Mouse (Mus musculus): ENCODE measurements at regions not wholly inside any gene's neighbourhood (a gene's known extent, or its start where the extent isn't known, plus 50 kb on each side); places are given as distances from the start of the nearest gene placed in this dataset.

- ATAC-seq (replicated peaks; ENCODE audit: low FRiP score, low read depth): no peak
- Histone ChIP-seq H3K27ac (no peak overlapping the region), H3K9me3 (replicated peaks; ENCODE audit: low read length) (no peaks in the 10 kb centered on the region), H3K4me3 (replicated peaks; ENCODE audit: low read depth, low read length) (no peak overlapping the region), H3K9ac (ENCODE audit: low read depth, low read length) (no peak overlapping the region), H3K4me1 (replicated peaks; ENCODE audit: insufficient read depth, low read length) (no peaks in the 10 kb centered on the region), H3K36me3 (ENCODE audit: insufficient read depth, low read length) (no peaks in the 10 kb centered on the region), H3K27me3 (ENCODE audit: insufficient read depth, low read length) (no peaks in the 10 kb centered on the region), H3K4me2 (ENCODE audit: low read length) (no peak overlapping the region)
- DNase-seq (ENCODE audit: low spot score): no peak
- WGBS: 96% methylated on average over 5 of the region's 5 CpGs
- no peak for TF ChIP-seq CTCF (IDR thresholded peaks at IDR 0.05; ENCODE audit: low read depth)
Measured at GRCm38 (mm10) chr1:186494411-186494783, 211.4 kb downstream of the Tgfb2 start.

- Histone ChIP-seq H3K4me2 (ENCODE audit: low read length) (no peak overlapping the region), H3K27me3 (ENCODE audit: insufficient read depth, low read length) (no peaks in the 10 kb centered on the region), H3K9ac (ENCODE audit: low read depth, low read length) (no peak overlapping the region), H3K9me3 (replicated peaks; ENCODE audit: low read length) (no peaks in the 10 kb centered on the region), H3K27ac (no peak overlapping the region), H3K4me3 (replicated peaks; ENCODE audit: low read depth, low read length) (no peak overlapping the region), H3K36me3 (ENCODE audit: insufficient read depth, low read length) (no peaks in the 10 kb centered on the region), H3K4me1 (replicated peaks; ENCODE audit: insufficient read depth, low read length) (no peaks in the 10 kb centered on the region)
- TF ChIP-seq CTCF (IDR thresholded peaks at IDR 0.05; ENCODE audit: low read depth): no peak
- no peak for ATAC-seq (replicated peaks; ENCODE audit: low FRiP score, low read depth)
- no peak for DNase-seq (ENCODE audit: low spot score)
- WGBS: 77% methylated on average over 14 of the region's 14 CpGs
Measured at GRCm38 (mm10) chr1:186493664-186494410, 212.0 kb downstream of the Tgfb2 start.

- Histone ChIP-seq H3K4me2 (ENCODE audit: low read length) (no peak overlapping the region; the same call in 1 of the 2 replicates), H3K9me3 (replicated peaks; ENCODE audit: low read length) (no peaks in the 10 kb centered on the region), H3K27ac (no peak overlapping the region), H3K9ac (ENCODE audit: low read depth, low read length) (no peak overlapping the region), H3K36me3 (ENCODE audit: insufficient read depth, low read length) (no peaks in the 10 kb centered on the region), H3K4me1 (replicated peaks; ENCODE audit: insufficient read depth, low read length) (peaks cover 6% of the 10 kb centered on the region; the same call in 1 of the 2 replicates), H3K27me3 (ENCODE audit: insufficient read depth, low read length) (no peaks in the 10 kb centered on the region), H3K4me3 (replicated peaks; ENCODE audit: low read depth, low read length) (no peak overlapping the region)
- WGBS: 22% methylated on average over 8 of the region's 8 CpGs
- TF ChIP-seq CTCF (IDR thresholded peaks at IDR 0.05; ENCODE audit: low read depth): no peak
- DNase-seq (ENCODE audit: low spot score) (peak; percentile 87), ATAC-seq (replicated peaks; ENCODE audit: low FRiP score, low read depth) (no peak)
Measured at GRCm38 (mm10) chr1:186482177-186482576, 223.6 kb downstream of the Tgfb2 start.

- Histone ChIP-seq H3K36me3 (ENCODE audit: insufficient read depth, low read length) (no peaks in the 10 kb centered on the region), H3K4me3 (replicated peaks; ENCODE audit: low read depth, low read length) (no peak overlapping the region), H3K9ac (ENCODE audit: low read depth, low read length) (no peak overlapping the region), H3K9me3 (replicated peaks; ENCODE audit: low read length) (no peaks in the 10 kb centered on the region), H3K4me1 (replicated peaks; ENCODE audit: insufficient read depth, low read length) (peaks cover 6% of the 10 kb centered on the region; the same call in 1 of the 2 replicates), H3K4me2 (ENCODE audit: low read length) (no peak overlapping the region), H3K27me3 (ENCODE audit: insufficient read depth, low read length) (no peaks in the 10 kb centered on the region), H3K27ac (no peak overlapping the region)
- 75% methylated on average over 1 of the region's 1 CpGs for WGBS
- DNase-seq (ENCODE audit: low spot score) (no peak), ATAC-seq (replicated peaks; ENCODE audit: low FRiP score, low read depth) (no peak)
- TF ChIP-seq CTCF (IDR thresholded peaks at IDR 0.05; ENCODE audit: low read depth): no peak
Measured at GRCm38 (mm10) chr1:186480019-186480418, 225.8 kb downstream of the Tgfb2 start.

- WGBS: 22% methylated on average over 8 of the region's 8 CpGs
- H3K27me3 ChIP-seq (ENCODE audit: insufficient read depth, low read length): no peaks in the 10 kb centered on the region
- peak overlapping the region; percentile 51; the same call in 1 of the 2 replicates for H3K27ac ChIP-seq
- no peaks in the 10 kb centered on the region for H3K36me3 ChIP-seq (ENCODE audit: insufficient read depth, low read length)
- H3K4me2 ChIP-seq (ENCODE audit: low read length): no peak overlapping the region
- TF ChIP-seq CTCF (IDR thresholded peaks at IDR 0.05; ENCODE audit: low read depth): no peak
- no peak overlapping the region for H3K4me3 ChIP-seq (replicated peaks; ENCODE audit: low read depth, low read length)
- H3K4me1 ChIP-seq (replicated peaks; ENCODE audit: insufficient read depth, low read length): peaks cover 6% of the 10 kb centered on the region; the same call in 1 of the 2 replicates
- ATAC-seq (replicated peaks; ENCODE audit: low FRiP score, low read depth) (peak; percentile 65; the same call in 1 of the 2 replicates), DNase-seq (ENCODE audit: low spot score) (peak; percentile 85)
- H3K9ac ChIP-seq (ENCODE audit: low read depth, low read length): no peak overlapping the region
- no peaks in the 10 kb centered on the region for H3K9me3 ChIP-seq (replicated peaks; ENCODE audit: low read length)
Measured at GRCm38 (mm10) chr1:186478428-186479238, 227.2 kb downstream of the Tgfb2 start.

- no peak for DNase-seq (ENCODE audit: low spot score)
- WGBS: 52% methylated on average over 2 of the region's 2 CpGs
Measured at GRCm38 (mm10) chr1:186474844-186475243, 230.9 kb downstream of the Tgfb2 start.

More at GRCm38 (mm10) chr1:186474844-186475243, 230.9 kb downstream of the Tgfb2 start:
- H3K4me1 ChIP-seq (replicated peaks; ENCODE audit: insufficient read depth, low read length): peaks cover 6% of the 10 kb centered on the region; the same call in 1 of the 2 replicates
- no peak for ATAC-seq (replicated peaks; ENCODE audit: low FRiP score, low read depth)
- no peak overlapping the region for H3K4me3 ChIP-seq (replicated peaks; ENCODE audit: low read depth, low read length)
- H3K9me3 ChIP-seq (replicated peaks; ENCODE audit: low read length): no peaks in the 10 kb centered on the region
- H3K4me2 ChIP-seq (ENCODE audit: low read length): no peak overlapping the region
- H3K36me3 ChIP-seq (ENCODE audit: insufficient read depth, low read length): no peaks in the 10 kb centered on the region
- no peak for TF ChIP-seq CTCF (IDR thresholded peaks at IDR 0.05; ENCODE audit: low read depth)
- H3K27ac ChIP-seq: no peak overlapping the region
- H3K9ac ChIP-seq (ENCODE audit: low read depth, low read length): no peak overlapping the region
- no peaks in the 10 kb centered on the region for H3K27me3 ChIP-seq (ENCODE audit: insufficient read depth, low read length)

All from kidney, postnatal 0 days (tissue).